10 mouse cellular contexts compared by ENCODE assay signal in genomic region chr1:87906361-87906956, GRCm38 (mm10). TPM values are rescaled to one million over a fixed set of nuclear protein-coding genes. Genes with fewer than 3 reads are reported as not detected.
DNase-seq lines count a peak whose midpoint lies in the region; ATAC-seq and TF ChIP-seq lines count a peak whose summit lies in the region.
"Had no signal": no experiment of that assay in that cellular context is flagged by ENCODE, and none has a peak within 500 bp of the region (broad histone marks: within the 10 kb centered on the region; RNA-seq: fewer than 3 reads in every experiment).

No protein-coding gene starts in this region.

- peak; percentile 16; the same call in 1 of the 2 replicates for TF ChIP-seq CTCF in bone marrow, adult 2 months (IDR thresholded peaks at IDR 0.05; ENCODE audit: control insufficient read depth, insufficient read depth, low read length)

- no peak for ATAC-seq in kidney, embryonic 15.5 days (replicated peaks; ENCODE audit: low FRiP score)

- H3K9ac ChIP-seq in kidney, embryonic 15.5 days, result no peak overlapping the region

- no peak overlapping the region for H3K27ac ChIP-seq in kidney, embryonic 15.5 days
- no peak overlapping the region for H3K27ac ChIP-seq in bone marrow, adult 2 months (ENCODE audit: control insufficient read depth, insufficient read depth, low read depth, low read length, poor library complexity)
- no peak overlapping the region for H3K27ac ChIP-seq in embryonic facial prominence, embryonic 10.5 days (replicated peaks)
- H3K27ac ChIP-seq: macrophage had no signal

- no peaks in the 10 kb centered on the region for H3K27me3 ChIP-seq in kidney, embryonic 15.5 days
- no peaks in the 10 kb centered on the region for H3K27me3 ChIP-seq in splenic B cell, adult 2 months (ENCODE audit: control insufficient read depth, insufficient read depth, low read length, poor library complexity, severe bottlenecking)
- no peaks in the 10 kb centered on the region for H3K27me3 ChIP-seq in embryonic facial prominence, embryonic 10.5 days (replicated peaks; ENCODE audit: low read depth, poor library complexity, severe bottlenecking)

- no peak overlapping the region for H3K4me3 ChIP-seq in kidney, embryonic 15.5 days (replicated peaks)
- no peak overlapping the region for H3K4me3 ChIP-seq in bone marrow, adult 2 months (replicated peaks; ENCODE audit: control insufficient read depth, low read depth, low read length)
- no peak overlapping the region for H3K4me3 ChIP-seq in embryonic facial prominence, embryonic 10.5 days

- DNase-seq in kidney, adult 9 months, result peak; percentile 91
- peak; percentile 54 for DNase-seq in kidney, postnatal 14 days
- peak; percentile 36 for DNase-seq in splenic B cell, adult 2 months (ENCODE audit: low read depth, low spot score)
- no peak for DNase-seq in embryonic facial prominence, embryonic 10.5 days (ENCODE audit: low spot score)
- no peak for DNase-seq in right cerebral cortex, adult 18-20 months
- no peak for DNase-seq in gastrocnemius, postnatal 10 days
- DNase-seq: heart, postnatal 4 days had no signal

- no peak for TF ChIP-seq POLR2A in bone marrow, adult 2 months (IDR thresholded peaks at IDR 0.05; ENCODE audit: borderline replicate concordance, control insufficient read depth, low read depth, low read length)

- H3K9me3 ChIP-seq in kidney, embryonic 15.5 days (replicated peaks), result no peaks in the 10 kb centered on the region
- H3K9me3 ChIP-seq in embryonic facial prominence, embryonic 10.5 days, result no peaks in the 10 kb centered on the region

- 91% methylated on average over 5 of the region's 5 CpGs for WGBS in kidney, embryonic 15.5 days
- 69% methylated on average over 5 of the region's 5 CpGs for WGBS in bone marrow, adult 2 months
- WGBS in embryonic facial prominence, embryonic 10.5 days, result 83% methylated on average over 5 of the region's 5 CpGs

- no peak overlapping the region for H3K4me2 ChIP-seq in kidney, embryonic 15.5 days

- peaks cover 17% of the 10 kb centered on the region; the same call in 1 of the 2 replicates for H3K36me3 ChIP-seq in kidney, embryonic 15.5 days
- H3K36me3 ChIP-seq in splenic B cell, adult 2 months (ENCODE audit: control insufficient read depth, insufficient read depth, low read length, poor library complexity, severe bottlenecking), result peaks cover 10% of the 10 kb centered on the region; the same call in 1 of the 2 replicates
- peaks cover 33% of the 10 kb centered on the region for H3K36me3 ChIP-seq in embryonic facial prominence, embryonic 10.5 days (replicated peaks)

- 0 out of 2 replicates have a peak, but pooled peaks cover 4% of the 10 kb centered on the region for H3K4me1 ChIP-seq in kidney, embryonic 15.5 days
- no peaks in the 10 kb centered on the region for H3K4me1 ChIP-seq in bone marrow, adult 2 months (ENCODE audit: control insufficient read depth, insufficient read depth, low read length)
- H3K4me1 ChIP-seq in embryonic facial prominence, embryonic 10.5 days, result no peaks in the 10 kb centered on the region

RNA-seq across cellular contexts. Expression of gene Dgkd, which starts 53.4 kb away (rescaled TPM):
- 30.0 and 33.6 TPM in 2 replicates for polyA plus RNA-seq in kidney, embryonic 15.5 days (2015; fragmentation: Nextera tagmentation; extraction: Ambion mirVana)
- polyA plus RNA-seq in bone marrow, adult 2 months (2011; ENCODE audit: insufficient read depth, insufficient read length, low replicate concordance, missing spikeins), result 33.5 and 56.0 TPM in 2 replicates
- polyA plus RNA-seq in embryonic facial prominence, embryonic 10.5 days (2016; fragmentation: Nextera tagmentation; extraction: Ambion mirVana), result 39.3 and 41.3 TPM in 2 replicates
- 10 to 100 TPM; 37.5 to 44.6 TPM for total RNA-seq in gastrocnemius, postnatal 10 days (2021)

Comparison
In these comparisons a context has a peak if more than half of its experiments do, and no peak if none do; other contexts are left out.
1. DNase-seq: peak in kidney, adult 9 months (single experiment), kidney, postnatal 14 days (single experiment) and splenic B cell, adult 2 months (single experiment); none in embryonic facial prominence, embryonic 10.5 days (single experiment), right cerebral cortex, adult 18-20 months (single experiment) and gastrocnemius, postnatal 10 days (single experiment).